Mouse (Mus musculus) kidney, embryonic 15.5 days (tissue): ENCODE results near the gene Map3k7cl. TPM values are rescaled to one million over a fixed set of nuclear protein-coding genes. Genes with fewer than 3 reads are reported as not detected.

Experiments
- ATAC-seq: fragments of 200-750 bp; cut with Nextera tagmentation; replicated peaks from 2 replicates; pipeline ENCODE4 v1.8.0; 2017; ENCODE audit warnings: moderate TSS enrichment; ENCODE audit not compliant: low FRiP score
- H3K27ac ChIP-seq: fragments of 300-500 bp; sonication (generic); 2 replicates; pipeline ENCODE4 v1.5.1; 2015; ENCODE audit warnings: mild to moderate bottlenecking, inconsistent platforms
- H3K27me3 ChIP-seq: fragments of 300-500 bp; sonication (generic); 2 replicates; pipeline ENCODE4 v1.6.1; 2015; ENCODE audit warnings: inconsistent platforms
- H3K36me3 ChIP-seq: fragments of 300-500 bp; sonication (generic); 2 replicates; pipeline ENCODE4 v1.6.1; 2015; ENCODE audit warnings: inconsistent platforms
- H3K4me1 ChIP-seq: fragments of 300-500 bp; sonication (generic); 2 replicates; pipeline ENCODE4 v1.6.1; 2015; ENCODE audit warnings: inconsistent platforms
- H3K4me2 ChIP-seq: fragments of 300-500 bp; sonication (generic); 2 replicates; pipeline ENCODE4 v1.6.1; 2015; ENCODE audit warnings: moderate library complexity, mild to moderate bottlenecking, inconsistent platforms
- H3K4me3 ChIP-seq: fragments of 300-500 bp; sonication (generic); replicated peaks from 2 replicates; pipeline ENCODE4 v1.5.1; 2015; ENCODE audit warnings: mild to moderate bottlenecking, inconsistent platforms
- H3K9ac ChIP-seq: fragments of 300-500 bp; sonication (generic); 2 replicates; pipeline ENCODE4 v1.6.1; 2015; ENCODE audit warnings: mild to moderate bottlenecking, inconsistent platforms
- H3K9me3 ChIP-seq: fragments of 300-500 bp; sonication (generic); replicated peaks from 2 replicates; pipeline ENCODE4 v1.6.1; 2016; ENCODE audit warnings: inconsistent platforms
- WGBS: fragments of 180-500 bp; shearing (Covaris S2); methylation state at CpG from one replicate; pipeline ENCODE4 v1.1.7; 2015; ENCODE audit warnings: mixed read lengths; 5-methylcytosine and 5-hydroxymethylcytosine counted together
- polyA plus RNA-seq: library from polyadenylated mRNA; unstranded; fragments of >200 nt; fragmentation: Nextera tagmentation; extraction: Ambion mirVana; gene quantifications from 2 replicates; pipeline ENCODE4 v1.2.1, GENCODE M21; 2015

The Map3k7cl gene
- polyA plus RNA-seq, 1 experiment from 2014 or later = 2.2 TPM

DNA sequence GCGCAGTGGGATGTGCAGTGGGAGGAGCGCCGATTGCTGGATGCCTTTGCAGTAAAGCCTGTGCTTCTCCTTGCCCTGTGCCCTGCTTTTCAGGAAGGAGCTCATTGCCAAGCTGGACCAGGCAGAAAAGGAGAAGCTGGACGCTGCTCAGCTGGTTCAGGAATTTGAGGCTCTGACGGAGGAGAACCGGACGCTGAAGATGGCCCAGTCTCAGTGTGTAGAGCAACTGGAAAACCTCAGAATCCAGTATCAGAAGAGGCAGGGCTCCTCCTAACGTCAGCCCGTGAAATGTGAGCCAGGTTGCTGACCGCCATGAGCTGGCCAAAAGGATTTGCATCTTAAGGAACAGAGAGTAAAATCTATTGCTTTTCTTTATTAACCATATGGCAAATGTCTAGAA, 41.0 kb downstream of the Map3k7cl start:
- Histone ChIP-seq H3K4me2 (peak overlapping the region; percentile 25; the same call in 1 of the 2 replicates), H3K9me3 (no peaks in the 10 kb centered on the region), H3K27me3 (no peaks in the 10 kb centered on the region), H3K27ac (peak overlapping the region; percentile 49; the same call in 1 of the 2 replicates), H3K36me3 (no peaks in the 10 kb centered on the region), H3K9ac (no peak overlapping the region), H3K4me1 (peaks cover 14% of the 10 kb centered on the region), H3K4me3 (no peak overlapping the region)
- peak; percentile 68 for ATAC-seq
- WGBS = 51% methylated on average over 10 of the region's 10 CpGs

DNA sequence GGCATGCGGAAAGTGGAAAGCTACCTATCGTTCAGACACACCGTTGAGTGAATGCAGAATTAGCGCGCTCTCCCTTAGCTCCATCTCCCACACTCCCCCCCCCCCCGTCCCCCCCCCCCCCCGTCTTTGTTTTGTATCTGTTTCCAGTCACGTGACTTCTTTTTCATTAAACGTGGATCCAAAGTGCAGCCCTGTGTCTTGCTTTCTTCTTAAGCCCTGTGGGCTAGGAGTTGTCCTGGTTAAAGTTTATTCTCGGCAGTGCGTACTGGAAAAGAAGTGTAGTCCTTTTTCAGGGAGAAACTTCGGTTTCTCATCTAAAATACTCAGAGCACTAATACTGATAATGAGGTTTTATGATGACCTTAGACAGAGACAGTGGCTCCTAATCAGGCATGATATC, 42.0 kb downstream of the Map3k7cl start:
- H3K4me3 ChIP-seq = no peak overlapping the region
- H3K27ac ChIP-seq = peak overlapping the region; percentile 48; the same call in 1 of the 2 replicates
- no peak overlapping the region for H3K9ac ChIP-seq
- peaks cover 17% of the 10 kb centered on the region for H3K4me1 ChIP-seq
- H3K4me2 ChIP-seq = no peak overlapping the region
- WGBS = 72% methylated on average over 12 of the region's 12 CpGs
- H3K9me3 ChIP-seq = no peaks in the 10 kb centered on the region
- no peak; the same call in 1 of the 2 replicates for ATAC-seq
- no peaks in the 10 kb centered on the region for H3K36me3 ChIP-seq
- H3K27me3 ChIP-seq = no peaks in the 10 kb centered on the region

DNA sequence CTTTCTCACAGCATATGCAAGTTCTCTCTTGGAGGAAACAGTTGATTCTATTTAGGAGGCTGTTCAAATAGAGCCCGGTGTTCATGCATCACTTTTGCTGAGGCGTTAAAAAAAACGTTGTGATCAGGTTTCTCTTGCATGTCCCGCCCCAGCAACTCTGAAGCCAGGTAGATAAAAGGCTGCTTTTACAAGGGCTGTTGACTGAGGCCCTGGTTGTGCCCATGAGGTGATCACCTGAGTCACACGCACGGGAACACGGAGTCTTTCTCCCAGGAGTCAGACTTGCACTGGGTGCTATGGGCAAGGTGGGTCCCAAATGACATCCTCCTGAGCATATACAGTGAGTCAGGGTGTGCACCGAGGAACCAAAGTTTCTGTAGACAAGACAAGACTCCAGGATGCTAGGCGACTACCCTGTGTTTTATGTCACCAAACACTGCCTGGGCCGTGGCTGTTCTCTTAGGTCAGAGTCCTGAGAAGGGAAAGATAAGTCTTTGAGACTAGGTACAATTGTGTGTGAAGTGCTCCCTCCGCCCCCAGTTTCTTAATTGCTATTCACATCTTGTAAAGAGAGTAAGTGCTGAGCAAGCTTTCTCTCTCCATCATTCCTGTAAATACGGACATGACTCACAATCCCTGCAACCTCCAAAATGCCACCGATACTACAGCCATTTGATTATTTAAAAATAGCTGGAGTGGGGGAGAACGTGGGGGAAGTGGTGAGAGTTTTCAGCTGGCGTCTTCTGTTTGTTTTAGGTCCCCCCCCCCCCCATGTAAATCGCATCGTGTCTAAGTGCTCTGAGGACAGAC, 49.8 kb downstream of the Map3k7cl start:
- H3K27ac ChIP-seq = no peak overlapping the region
- H3K4me1 ChIP-seq = peaks cover 15% of the 10 kb centered on the region
- 33% methylated on average over 17 of the region's 17 CpGs for WGBS
- no peak overlapping the region for H3K9ac ChIP-seq
- no peaks in the 10 kb centered on the region for H3K27me3 ChIP-seq
- H3K4me2 ChIP-seq = no peak overlapping the region
- no peaks in the 10 kb centered on the region for H3K9me3 ChIP-seq
- no peak; the same call in 1 of the 2 replicates for ATAC-seq
- H3K36me3 ChIP-seq = no peaks in the 10 kb centered on the region
- H3K4me3 ChIP-seq = no peak overlapping the region

DNA sequence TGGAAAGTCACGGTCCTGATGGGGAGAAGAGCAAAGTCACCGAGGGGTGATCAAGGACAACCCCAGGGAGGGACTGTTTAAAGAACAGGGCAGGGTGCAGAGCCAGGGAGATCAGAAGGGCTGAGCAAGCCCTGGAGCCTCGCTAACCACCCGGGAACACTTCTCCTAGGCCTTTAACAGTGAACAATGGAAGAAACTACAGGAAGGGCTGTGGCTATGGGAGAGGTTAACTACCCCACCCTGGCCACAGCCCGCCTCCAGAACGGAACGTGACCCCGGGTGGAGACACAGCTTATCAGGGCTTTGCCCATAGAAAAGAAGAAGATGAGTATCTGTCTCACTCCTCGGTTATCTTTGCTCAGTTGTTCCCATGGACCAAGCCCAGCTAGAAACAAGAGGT, 50.9 kb downstream of the Map3k7cl start:
- WGBS = 76% methylated on average over 9 of the region's 9 CpGs
- no peak overlapping the region for H3K27ac ChIP-seq
- H3K36me3 ChIP-seq = no peaks in the 10 kb centered on the region
- H3K4me3 ChIP-seq = no peak overlapping the region
- H3K27me3 ChIP-seq = no peaks in the 10 kb centered on the region
- H3K9ac ChIP-seq = no peak overlapping the region
- H3K4me2 ChIP-seq = no peak overlapping the region
- H3K9me3 ChIP-seq = no peaks in the 10 kb centered on the region
- peaks cover 9% of the 10 kb centered on the region; the same call in 1 of the 2 replicates for H3K4me1 ChIP-seq
- ATAC-seq = no peak

DNA sequence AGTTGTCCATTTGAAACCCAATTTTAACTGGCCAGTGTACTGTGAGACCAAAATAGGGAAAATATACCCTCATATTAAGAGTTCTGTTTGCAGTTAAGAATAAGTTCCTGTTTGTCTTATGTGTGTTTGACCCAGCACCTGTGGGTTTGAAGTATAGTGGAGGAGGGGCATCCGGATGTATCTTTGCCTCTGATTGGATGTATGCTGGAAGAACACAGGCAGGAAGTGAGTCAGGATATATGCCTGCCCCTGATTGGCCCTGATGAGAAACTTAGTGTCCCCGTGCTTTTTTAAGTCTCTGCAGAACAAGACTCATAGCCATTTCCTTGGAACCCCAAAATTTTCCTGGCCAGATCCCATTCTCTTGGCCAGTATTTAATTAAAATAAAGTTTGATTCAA, 51.8 kb downstream of the Map3k7cl start:
- no peak overlapping the region for H3K27ac ChIP-seq
- WGBS = 82% methylated on average over 2 of the region's 2 CpGs
- H3K4me2 ChIP-seq = no peak overlapping the region
- no peaks in the 10 kb centered on the region for H3K36me3 ChIP-seq
- H3K9ac ChIP-seq = no peak overlapping the region
- H3K9me3 ChIP-seq = no peaks in the 10 kb centered on the region
- no peaks in the 10 kb centered on the region for H3K27me3 ChIP-seq
- no peak overlapping the region for H3K4me3 ChIP-seq
- ATAC-seq = no peak
- H3K4me1 ChIP-seq = peaks cover 6% of the 10 kb centered on the region; the same call in 1 of the 2 replicates

DNA sequence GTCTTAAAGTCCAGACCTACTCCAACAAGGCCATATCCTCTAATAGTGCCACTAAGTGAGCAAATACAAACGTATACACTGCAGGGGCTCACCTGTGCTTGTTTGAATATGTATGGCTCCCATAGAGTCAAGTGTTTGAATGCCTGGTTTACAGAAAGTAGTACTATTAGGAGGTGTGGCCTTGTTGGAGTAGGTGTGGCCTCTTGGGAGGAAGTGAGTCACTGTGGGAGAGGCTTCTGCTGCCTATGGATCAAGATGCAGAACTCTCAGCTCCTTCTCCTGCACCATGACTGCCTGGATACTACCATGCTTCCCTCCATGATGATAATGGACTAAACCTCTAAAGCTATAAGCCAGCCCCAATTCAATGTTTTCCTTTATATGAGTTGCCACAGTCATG, 54.3 kb downstream of the Map3k7cl start:
- no peak for ATAC-seq
- Histone ChIP-seq H3K9ac (no peak overlapping the region), H3K36me3 (no peaks in the 10 kb centered on the region), H3K9me3 (no peaks in the 10 kb centered on the region), H3K4me3 (no peak overlapping the region), H3K4me2 (no peak overlapping the region), H3K4me1 (peaks cover 8% of the 10 kb centered on the region; the same call in 1 of the 2 replicates), H3K27me3 (no peaks in the 10 kb centered on the region), H3K27ac (no peak overlapping the region)
- 94% methylated on average over 1 of the region's 1 CpGs for WGBS

DNA sequence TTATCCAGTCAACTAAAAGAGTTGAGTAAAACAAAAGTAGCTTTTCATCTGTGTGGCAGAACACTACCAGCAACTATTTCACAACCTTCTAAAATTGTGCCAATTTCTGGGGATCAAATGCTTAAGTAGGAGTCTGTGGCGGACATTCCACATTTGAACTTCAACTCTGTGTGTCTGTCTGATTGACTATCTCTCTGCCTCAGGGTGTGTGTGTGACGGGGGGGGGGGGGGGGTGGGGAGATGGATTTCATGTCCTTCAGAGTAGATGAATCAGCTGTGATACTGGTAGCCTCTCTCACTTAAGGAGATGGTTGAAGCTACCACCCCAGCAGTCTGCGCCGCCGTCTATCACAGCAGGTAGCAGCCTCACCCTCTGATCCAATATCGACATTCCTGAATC, 54.8 kb downstream of the Map3k7cl start:
- Histone ChIP-seq H3K27ac (no peak overlapping the region), H3K27me3 (no peaks in the 10 kb centered on the region), H3K9me3 (no peaks in the 10 kb centered on the region), H3K4me2 (no peak overlapping the region), H3K4me1 (peaks cover 4% of the 10 kb centered on the region; the same call in 1 of the 2 replicates), H3K9ac (no peak overlapping the region), H3K4me3 (no peak overlapping the region), H3K36me3 (no peaks in the 10 kb centered on the region)
- ATAC-seq = no peak
- 84% methylated on average over 6 of the region's 6 CpGs for WGBS

DNA sequence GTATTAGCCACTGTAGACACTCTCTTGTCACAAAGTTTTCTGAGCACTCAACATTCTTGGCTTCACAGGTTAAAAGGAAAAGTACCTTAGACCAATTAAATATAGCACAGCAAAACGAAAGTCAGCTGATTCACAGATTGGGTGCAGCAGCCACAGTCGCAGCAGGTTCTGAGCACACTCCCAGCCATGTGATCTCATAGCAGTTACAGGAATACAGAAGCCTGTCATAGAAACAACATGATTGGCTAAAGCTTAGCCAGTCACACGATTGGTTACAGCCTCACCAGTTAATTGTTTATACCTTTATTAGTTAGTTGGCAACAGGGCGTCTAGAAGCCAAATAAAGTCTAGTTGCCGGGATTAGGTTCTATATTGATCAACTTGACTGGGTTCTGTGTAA, 57.0 kb downstream of the Map3k7cl start:
- no peaks in the 10 kb centered on the region for H3K9me3 ChIP-seq
- H3K9ac ChIP-seq = no peak overlapping the region
- no peak overlapping the region for H3K4me3 ChIP-seq
- H3K27ac ChIP-seq = no peak overlapping the region
- H3K4me2 ChIP-seq = no peak overlapping the region
- no peaks in the 10 kb centered on the region for H3K36me3 ChIP-seq
- H3K4me1 ChIP-seq = 0 out of 2 replicates have a peak, but pooled peaks cover 2% of the 10 kb centered on the region
- WGBS = 84% methylated on average over 5 of the region's 5 CpGs
- ATAC-seq = no peak
- no peaks in the 10 kb centered on the region for H3K27me3 ChIP-seq

DNA sequence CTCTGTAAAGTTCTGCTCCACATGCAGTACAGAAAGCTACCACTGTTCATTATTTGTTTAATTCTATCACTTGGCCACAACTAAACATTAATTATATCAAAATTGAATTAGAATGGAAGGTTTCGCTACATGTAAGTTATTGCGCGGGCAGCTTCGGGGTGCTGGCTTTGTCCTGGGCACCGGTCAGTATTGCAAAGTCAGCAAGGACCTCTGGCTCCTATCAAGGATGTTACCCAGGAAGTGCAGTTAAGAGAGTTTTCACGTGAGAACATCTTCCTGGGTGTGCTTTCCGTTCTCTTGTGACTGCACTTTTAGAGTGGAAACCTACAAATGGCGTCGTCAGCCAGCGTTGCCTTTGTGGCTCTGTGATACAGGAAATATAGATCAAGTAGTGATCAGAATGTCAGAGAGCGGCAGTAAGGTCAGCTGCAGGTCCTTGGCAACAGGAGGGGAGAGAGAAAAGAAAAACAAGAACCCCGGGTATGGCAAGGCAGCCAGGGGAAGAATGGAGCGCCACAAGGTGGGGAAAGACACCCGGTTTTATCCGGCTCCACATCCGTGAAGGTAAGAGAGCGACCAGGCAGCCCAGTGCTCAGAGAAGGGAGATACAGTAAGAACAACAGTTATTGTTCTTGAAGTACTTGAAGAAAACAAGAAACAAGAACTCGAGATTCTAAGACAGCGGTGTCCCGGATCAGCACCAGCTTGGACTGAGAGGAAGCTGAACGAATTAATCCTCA, 57.6 kb downstream of the Map3k7cl start:
- Histone ChIP-seq H3K4me1 (0 out of 2 replicates have a peak, but pooled peaks cover 2% of the 10 kb centered on the region), H3K27me3 (no peaks in the 10 kb centered on the region), H3K4me2 (peak overlapping the region; percentile 9; the same call in 1 of the 2 replicates), H3K9me3 (no peaks in the 10 kb centered on the region), H3K4me3 (no peak overlapping the region), H3K27ac (no peak overlapping the region), H3K9ac (no peak overlapping the region), H3K36me3 (no peaks in the 10 kb centered on the region)
- no peak for ATAC-seq
- 68% methylated on average over 21 of the region's 21 CpGs for WGBS

DNA sequence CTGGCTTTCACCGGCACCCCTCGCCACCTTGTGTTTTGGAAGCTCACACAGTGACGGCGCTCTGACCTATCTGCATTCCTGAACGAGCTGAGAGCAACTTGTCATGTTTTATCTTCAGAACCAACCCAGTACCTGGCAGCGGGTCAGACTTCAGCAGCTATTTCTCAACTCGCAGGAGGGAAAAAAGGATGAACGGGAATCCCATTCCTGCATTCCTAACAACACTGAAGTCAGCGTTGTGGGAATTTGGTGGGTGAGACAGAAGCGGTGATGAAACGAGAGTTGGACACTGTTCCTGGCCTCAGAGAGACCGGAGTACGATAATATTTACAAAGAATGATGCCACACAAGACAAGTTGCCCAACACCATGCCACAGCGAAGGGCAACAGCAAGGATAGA, 58.3 kb downstream of the Map3k7cl start:
- no peak overlapping the region for H3K4me3 ChIP-seq
- 73% methylated on average over 14 of the region's 14 CpGs for WGBS
- no peak for ATAC-seq
- H3K27ac ChIP-seq = no peak overlapping the region
- H3K36me3 ChIP-seq = no peaks in the 10 kb centered on the region
- H3K27me3 ChIP-seq = no peaks in the 10 kb centered on the region
- no peak overlapping the region for H3K9ac ChIP-seq
- H3K4me1 ChIP-seq = 0 out of 2 replicates have a peak, but pooled peaks cover 2% of the 10 kb centered on the region
- H3K4me2 ChIP-seq = 0 out of 2 replicates have a peak overlapping the region, but pooled peaks have one; percentile 9
- H3K9me3 ChIP-seq = no peaks in the 10 kb centered on the region

DNA sequence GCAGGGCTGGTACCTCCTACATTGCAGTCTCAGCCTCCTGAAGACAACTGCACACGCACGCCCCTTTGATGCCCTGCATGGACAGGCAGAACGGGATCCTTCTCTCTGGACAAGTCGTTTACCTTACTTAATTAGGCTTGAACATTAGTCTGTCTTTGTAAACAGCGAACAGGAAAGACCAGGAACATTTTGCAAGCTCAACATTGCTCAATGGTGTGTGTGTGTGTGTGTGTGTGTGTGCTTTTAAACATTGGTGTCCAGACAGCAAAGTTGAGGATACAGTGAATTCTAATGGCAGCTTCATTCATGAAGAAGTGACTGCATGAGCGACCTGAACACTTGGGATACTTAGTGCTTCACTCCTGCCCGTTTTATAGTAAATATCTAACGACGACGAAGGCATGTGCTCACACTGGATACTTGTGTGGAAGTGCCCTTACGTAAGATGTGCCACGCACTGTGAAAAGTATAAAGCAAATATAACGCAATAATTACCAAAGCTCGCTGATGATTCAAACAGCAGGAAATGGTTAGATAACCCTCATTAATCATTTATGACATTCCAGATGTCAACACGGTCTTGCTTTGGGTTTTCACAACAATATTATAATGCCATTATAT, 59.2 kb downstream of the Map3k7cl start:
- Histone ChIP-seq H3K4me1 (0 out of 2 replicates have a peak, but pooled peaks cover 2% of the 10 kb centered on the region), H3K4me3 (no peak overlapping the region), H3K4me2 (no peak overlapping the region), H3K27me3 (no peaks in the 10 kb centered on the region), H3K27ac (no peak overlapping the region), H3K9me3 (no peaks in the 10 kb centered on the region), H3K36me3 (no peaks in the 10 kb centered on the region), H3K9ac (no peak overlapping the region)
- WGBS = 58% methylated on average over 15 of the region's 15 CpGs
- ATAC-seq = peak; percentile 36

DNA sequence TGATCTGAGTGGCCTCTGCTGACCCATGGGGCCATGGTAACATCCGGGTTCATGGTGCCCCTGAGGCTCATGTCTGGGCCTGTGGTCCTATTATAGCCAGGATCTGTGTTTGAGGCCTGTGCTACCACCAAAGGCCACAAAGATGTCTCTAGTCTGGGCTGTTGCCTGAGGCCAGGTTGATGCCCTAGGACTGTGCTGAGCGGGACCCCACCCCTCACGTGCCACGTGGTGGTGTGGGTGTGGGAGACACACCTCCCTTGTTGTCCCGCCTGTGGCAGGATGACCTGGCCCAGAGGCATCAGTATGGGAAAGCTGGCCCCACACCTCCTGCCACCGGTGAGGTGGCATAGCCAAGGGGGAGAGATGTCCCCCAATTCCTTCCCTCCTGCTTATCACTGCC, 64.2 kb downstream of the Map3k7cl start:
- no peak overlapping the region for H3K4me2 ChIP-seq
- H3K4me3 ChIP-seq = no peak overlapping the region
- H3K36me3 ChIP-seq = no peaks in the 10 kb centered on the region
- 85% methylated on average over 6 of the region's 6 CpGs for WGBS
- H3K9ac ChIP-seq = no peak overlapping the region
- 0 out of 2 replicates have a peak, but pooled peaks have one; percentile 33 for ATAC-seq
- H3K9me3 ChIP-seq = no peaks in the 10 kb centered on the region
- H3K27me3 ChIP-seq = no peaks in the 10 kb centered on the region
- H3K27ac ChIP-seq = no peak overlapping the region
- no peaks in the 10 kb centered on the region for H3K4me1 ChIP-seq
